Mouse (Mus musculus): ENCODE results near the gene Serpini1. TPM values are rescaled to one million over a fixed set of nuclear protein-coding genes. Genes with fewer than 3 reads are reported as not detected.

Serpini1 gene
- polyA plus RNA-seq (2012; rRNA removed): 119 and 130 TPM in 2 replicates

GRCm38 (mm10) chr3:75557292-75557691, at the start of gene Serpini1:
Gene Serpini1 (plus strand): TSS chr3:75557547.
- peak within 1 kb of the TSS; percentile 54 for H3K27ac ChIP-seq (ENCODE audit: insufficient read depth, low read length)
- TF ChIP-seq CTCF (IDR thresholded peaks at IDR 0.05; ENCODE audit: extremely low read depth, insufficient read depth, low read length) (no peak), POLR2A (IDR thresholded peaks at IDR 0.05; ENCODE audit: extremely low read depth, insufficient read depth, low read length) (peak; percentile 99)
- H3K4me1 ChIP-seq (ENCODE audit: control insufficient read depth, insufficient read depth, low read length): peaks cover 2% of the 10 kb centered on the region; the same call in 1 of the 2 replicates
- H3K4me3 ChIP-seq (ENCODE audit: insufficient read depth, low read length): peak within 1 kb of the TSS; percentile 59

GRCm38 (mm10) chr3:75517631-75518250, 39.6 kb upstream of the Serpini1 start:
- H3K27ac ChIP-seq (ENCODE audit: insufficient read depth, low read length): no peak overlapping the region
- no peak overlapping the region for H3K4me3 ChIP-seq (ENCODE audit: insufficient read depth, low read length)
- H3K4me1 ChIP-seq (ENCODE audit: control insufficient read depth, insufficient read depth, low read length): no peaks in the 10 kb centered on the region
- TF ChIP-seq POLR2A (IDR thresholded peaks at IDR 0.05; ENCODE audit: extremely low read depth, insufficient read depth, low read length) (no peak), CTCF (IDR thresholded peaks at IDR 0.05; ENCODE audit: extremely low read depth, insufficient read depth, low read length) (peak; percentile 53; the same call in 1 of the 2 replicates)

- Histone ChIP-seq H3K27ac (ENCODE audit: insufficient read depth, low read length) (no peak overlapping the region), H3K4me3 (ENCODE audit: insufficient read depth, low read length) (no peak overlapping the region), H3K4me1 (ENCODE audit: control insufficient read depth, insufficient read depth, low read length) (no peaks in the 10 kb centered on the region)
- TF ChIP-seq CTCF (IDR thresholded peaks at IDR 0.05; ENCODE audit: extremely low read depth, insufficient read depth, low read length): no peak
- no peak for TF ChIP-seq POLR2A (IDR thresholded peaks at IDR 0.05; ENCODE audit: extremely low read depth, insufficient read depth, low read length)
Observed at GRCm38 (mm10) chr3:75521314-75521713, 36.0 kb upstream of the Serpini1 start.

GRCm38 (mm10) chr3:75522527-75522926, 34.8 kb upstream of the Serpini1 start:
- Histone ChIP-seq H3K4me3 (ENCODE audit: insufficient read depth, low read length) (no peak overlapping the region), H3K4me1 (ENCODE audit: control insufficient read depth, insufficient read depth, low read length) (no peaks in the 10 kb centered on the region), H3K27ac (ENCODE audit: insufficient read depth, low read length) (no peak overlapping the region)
- TF ChIP-seq POLR2A (IDR thresholded peaks at IDR 0.05; ENCODE audit: extremely low read depth, insufficient read depth, low read length) (no peak), CTCF (IDR thresholded peaks at IDR 0.05; ENCODE audit: extremely low read depth, insufficient read depth, low read length) (no peak)

GRCm38 (mm10) chr3:75531074-75531473, 26.3 kb upstream of the Serpini1 start:
- Histone ChIP-seq H3K4me3 (ENCODE audit: insufficient read depth, low read length) (no peak overlapping the region), H3K4me1 (ENCODE audit: control insufficient read depth, insufficient read depth, low read length) (no peaks in the 10 kb centered on the region), H3K27ac (ENCODE audit: insufficient read depth, low read length) (no peak overlapping the region)
- TF ChIP-seq CTCF (IDR thresholded peaks at IDR 0.05; ENCODE audit: extremely low read depth, insufficient read depth, low read length) (no peak), POLR2A (IDR thresholded peaks at IDR 0.05; ENCODE audit: extremely low read depth, insufficient read depth, low read length) (no peak)

GRCm38 (mm10) chr3:75534045-75534834, 23.1 kb upstream of the Serpini1 start:
- Histone ChIP-seq H3K4me1 (ENCODE audit: control insufficient read depth, insufficient read depth, low read length) (no peaks in the 10 kb centered on the region), H3K4me3 (ENCODE audit: insufficient read depth, low read length) (no peak overlapping the region), H3K27ac (ENCODE audit: insufficient read depth, low read length) (no peak overlapping the region)
- no peak for TF ChIP-seq CTCF (IDR thresholded peaks at IDR 0.05; ENCODE audit: extremely low read depth, insufficient read depth, low read length)
- no peak for TF ChIP-seq POLR2A (IDR thresholded peaks at IDR 0.05; ENCODE audit: extremely low read depth, insufficient read depth, low read length)

- Histone ChIP-seq H3K4me1 (ENCODE audit: control insufficient read depth, insufficient read depth, low read length) (no peaks in the 10 kb centered on the region; the same call in 1 of the 2 replicates), H3K27ac (ENCODE audit: insufficient read depth, low read length) (no peak overlapping the region), H3K4me3 (ENCODE audit: insufficient read depth, low read length) (no peak overlapping the region)
- TF ChIP-seq POLR2A (IDR thresholded peaks at IDR 0.05; ENCODE audit: extremely low read depth, insufficient read depth, low read length) (no peak), CTCF (IDR thresholded peaks at IDR 0.05; ENCODE audit: extremely low read depth, insufficient read depth, low read length) (no peak)
Observed at GRCm38 (mm10) chr3:75541259-75541658, 16.1 kb upstream of the Serpini1 start.

GRCm38 (mm10) chr3:75542852-75543251, 14.5 kb upstream of the Serpini1 start:
- Histone ChIP-seq H3K27ac (ENCODE audit: insufficient read depth, low read length) (no peak overlapping the region), H3K4me3 (ENCODE audit: insufficient read depth, low read length) (no peak overlapping the region), H3K4me1 (ENCODE audit: control insufficient read depth, insufficient read depth, low read length) (no peaks in the 10 kb centered on the region; the same call in 1 of the 2 replicates)
- TF ChIP-seq CTCF (IDR thresholded peaks at IDR 0.05; ENCODE audit: extremely low read depth, insufficient read depth, low read length) (no peak), POLR2A (IDR thresholded peaks at IDR 0.05; ENCODE audit: extremely low read depth, insufficient read depth, low read length) (no peak)

- Histone ChIP-seq H3K27ac (ENCODE audit: insufficient read depth, low read length) (no peak overlapping the region), H3K4me3 (ENCODE audit: insufficient read depth, low read length) (no peak overlapping the region), H3K4me1 (ENCODE audit: control insufficient read depth, insufficient read depth, low read length) (no peaks in the 10 kb centered on the region; the same call in 1 of the 2 replicates)
- TF ChIP-seq POLR2A (IDR thresholded peaks at IDR 0.05; ENCODE audit: extremely low read depth, insufficient read depth, low read length) (no peak), CTCF (IDR thresholded peaks at IDR 0.05; ENCODE audit: extremely low read depth, insufficient read depth, low read length) (no peak)
Observed at GRCm38 (mm10) chr3:75544287-75544686, 13.1 kb upstream of the Serpini1 start.

Measured in cortical plate, adult 2 months (tissue).